Mouse (Mus musculus) induced T-regulatory cell, adult 2 months (primary cell): Measurements from ENCODE around the gene Dedd.
"Not testable (repeated sequence)": the region's sequence is repeated elsewhere in the genome, so short reads cannot be mapped to it uniquely, and the experiment has no call there.

Experiments
- DNase-seq: peaks from one replicate; pipeline ENCODE4 v3.0.0-alpha.2; 2012; ENCODE audit warnings: low read depth

Gene Dedd

DNA sequence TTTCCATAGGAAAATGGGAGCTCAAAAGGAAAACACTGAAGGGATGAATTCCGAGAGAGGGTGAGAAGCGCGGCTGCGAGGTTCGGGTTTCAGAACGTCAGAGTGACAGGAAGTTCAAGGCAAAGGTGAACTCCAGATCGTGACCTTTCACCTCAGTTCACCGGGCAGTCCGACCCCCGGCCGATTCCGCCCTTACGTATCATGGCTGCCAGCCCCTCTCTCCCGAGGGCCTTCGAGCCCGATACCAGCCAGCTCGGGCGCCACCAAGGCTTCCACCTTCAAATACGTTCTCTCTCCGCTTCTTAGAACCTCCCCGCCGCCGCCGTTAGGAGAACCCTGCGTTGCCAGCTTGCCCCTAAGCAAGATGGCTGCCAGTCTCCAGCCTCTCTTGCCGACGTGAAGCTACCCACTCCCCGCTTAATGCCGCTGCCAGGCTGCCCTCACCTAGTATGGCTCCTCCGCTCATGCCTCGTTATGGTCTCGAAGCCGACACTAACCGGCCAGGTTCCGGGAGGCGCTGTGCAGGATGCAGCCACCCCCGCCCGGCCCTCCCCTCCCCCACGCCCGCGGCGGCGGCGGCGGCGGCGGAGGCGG, at the start of gene Dedd:
Gene Dedd, plus strand, starts transcription at position 307 of the 594 bp plus-strand sequence.
- DNase-seq: peak; percentile 95

GRCm38 (mm10) chr1:171279721-171280120, 49.2 kb upstream of the Dedd start:
- DNase-seq: no peak

DNA sequence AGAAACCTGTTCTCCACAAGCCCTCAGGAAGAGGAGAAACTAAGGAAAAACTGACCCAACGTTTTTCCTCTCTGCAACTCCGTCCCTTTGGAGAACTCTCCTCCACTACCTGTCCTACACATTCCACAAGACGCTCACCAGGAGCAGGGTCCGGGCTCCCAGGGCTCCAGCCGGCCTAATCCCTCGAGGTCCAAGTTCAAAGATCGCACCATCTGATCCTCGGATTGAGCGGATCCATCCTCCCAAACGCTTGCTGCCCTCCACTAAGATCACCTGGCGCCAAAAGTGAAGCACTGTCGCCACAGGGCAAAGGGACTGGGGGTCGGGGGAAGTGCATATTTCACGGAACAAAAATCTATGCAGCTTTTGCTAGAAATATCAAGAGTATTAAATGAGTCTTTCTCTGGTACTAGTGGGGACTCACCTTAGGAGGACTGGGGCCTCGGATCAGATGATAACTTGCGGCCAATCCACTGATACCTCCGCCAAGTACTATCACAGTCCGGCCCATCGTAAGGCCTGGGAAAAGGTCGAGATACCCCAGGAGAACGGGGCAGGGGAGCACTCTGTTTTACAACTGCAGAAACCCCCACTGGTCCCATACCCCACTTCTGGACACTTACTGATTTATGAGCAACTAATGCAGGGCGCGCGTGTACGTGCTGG, 48.6 kb upstream of the Dedd start:
- DNase-seq: no peak

- DNase-seq: peak; percentile 97
These were observed 47.9 kb upstream of the Dedd start, which contains the start of gene Ppox for GRCm38 (mm10) chr1:171280916-171281527. Ppox (minus strand) TSS chr1:171281186.

DNA sequence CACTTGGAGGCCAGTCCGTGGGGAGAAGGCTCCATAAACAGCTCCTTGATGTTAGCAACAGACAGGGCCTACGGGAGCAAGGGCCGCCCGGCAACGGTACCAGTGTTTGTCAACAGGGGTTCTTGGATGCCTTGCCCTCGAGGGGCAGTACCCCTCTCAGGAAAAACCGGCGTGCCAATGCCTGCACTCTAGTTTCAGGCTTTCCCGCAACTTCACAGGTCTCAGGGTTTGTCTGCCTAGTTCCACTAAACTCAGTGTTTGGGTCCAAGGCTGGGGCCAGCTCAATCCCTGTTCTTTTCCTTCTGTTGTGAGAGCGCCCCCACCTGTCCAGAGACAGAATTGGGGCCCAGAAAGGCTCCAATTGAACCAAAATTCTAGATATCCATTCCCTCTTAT, 47.4 kb upstream of the Dedd start:
- DNase-seq: peak; percentile 90

DNA sequence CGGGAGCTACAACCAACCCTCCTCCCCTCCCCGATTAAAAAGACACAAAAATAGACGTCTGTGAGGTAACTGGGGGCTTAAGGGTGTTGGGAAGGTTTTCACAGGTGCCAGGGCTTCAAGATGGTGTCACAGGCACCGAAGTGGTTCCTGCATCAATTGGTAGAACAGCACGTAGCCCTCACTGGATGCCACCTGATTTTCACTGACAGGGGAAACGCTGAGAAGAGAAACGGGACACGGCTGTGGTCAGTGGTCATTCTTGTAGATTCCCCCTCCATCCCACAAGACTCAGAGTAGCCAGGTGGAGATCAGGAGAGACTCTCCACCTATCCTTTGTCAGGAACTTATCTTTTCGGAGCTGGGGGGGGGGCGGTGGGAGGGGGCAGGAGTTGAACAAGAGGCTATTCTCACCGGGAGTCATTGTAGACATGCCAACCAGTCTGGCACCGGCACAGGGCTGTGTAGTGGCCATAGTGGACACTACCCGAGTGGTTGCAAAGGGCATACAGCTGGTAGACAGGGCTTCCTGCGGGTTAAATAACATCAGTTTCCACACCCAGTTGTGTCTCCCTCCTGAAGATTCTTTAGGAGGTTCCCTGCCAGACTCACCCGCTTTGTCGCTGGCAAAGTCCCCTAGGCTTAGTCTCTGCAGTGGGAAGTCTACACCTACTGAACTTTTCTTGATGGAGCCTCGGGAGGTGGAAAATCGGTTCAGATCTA, 46.7 kb upstream of the Dedd start:
- DNase-seq: no peak

GRCm38 (mm10) chr1:171283188-171284160, 45.5 kb upstream of the Dedd start:
- DNase-seq: no peak

GRCm38 (mm10) chr1:171284491-171284890, 44.5 kb upstream of the Dedd start:
- no peak for DNase-seq

- no peak for DNase-seq
These were observed 43.7 kb upstream of the Dedd start for GRCm38 (mm10) chr1:171285096-171285892.

DNA sequence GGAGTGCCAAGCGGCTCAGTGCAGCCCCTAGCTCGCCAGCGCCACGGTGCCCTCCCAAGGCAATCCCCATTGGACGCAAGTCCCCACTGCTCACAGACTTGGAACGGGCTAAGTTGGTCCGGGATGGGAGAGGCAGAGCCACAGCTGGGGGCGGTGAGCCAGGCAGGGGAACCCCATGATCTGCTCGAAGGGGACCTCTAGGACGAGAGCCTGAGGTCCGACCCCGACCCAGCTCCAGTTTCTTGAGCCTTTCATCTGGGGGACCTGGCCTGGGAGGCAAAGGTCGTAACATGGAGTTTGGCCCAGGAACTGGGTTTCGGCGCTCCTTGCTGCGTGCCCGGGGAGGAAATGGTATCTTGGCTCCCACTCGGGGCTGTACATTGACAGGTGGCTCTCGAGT, 42.4 kb upstream of the Dedd start:
- DNase-seq: no peak

DNA sequence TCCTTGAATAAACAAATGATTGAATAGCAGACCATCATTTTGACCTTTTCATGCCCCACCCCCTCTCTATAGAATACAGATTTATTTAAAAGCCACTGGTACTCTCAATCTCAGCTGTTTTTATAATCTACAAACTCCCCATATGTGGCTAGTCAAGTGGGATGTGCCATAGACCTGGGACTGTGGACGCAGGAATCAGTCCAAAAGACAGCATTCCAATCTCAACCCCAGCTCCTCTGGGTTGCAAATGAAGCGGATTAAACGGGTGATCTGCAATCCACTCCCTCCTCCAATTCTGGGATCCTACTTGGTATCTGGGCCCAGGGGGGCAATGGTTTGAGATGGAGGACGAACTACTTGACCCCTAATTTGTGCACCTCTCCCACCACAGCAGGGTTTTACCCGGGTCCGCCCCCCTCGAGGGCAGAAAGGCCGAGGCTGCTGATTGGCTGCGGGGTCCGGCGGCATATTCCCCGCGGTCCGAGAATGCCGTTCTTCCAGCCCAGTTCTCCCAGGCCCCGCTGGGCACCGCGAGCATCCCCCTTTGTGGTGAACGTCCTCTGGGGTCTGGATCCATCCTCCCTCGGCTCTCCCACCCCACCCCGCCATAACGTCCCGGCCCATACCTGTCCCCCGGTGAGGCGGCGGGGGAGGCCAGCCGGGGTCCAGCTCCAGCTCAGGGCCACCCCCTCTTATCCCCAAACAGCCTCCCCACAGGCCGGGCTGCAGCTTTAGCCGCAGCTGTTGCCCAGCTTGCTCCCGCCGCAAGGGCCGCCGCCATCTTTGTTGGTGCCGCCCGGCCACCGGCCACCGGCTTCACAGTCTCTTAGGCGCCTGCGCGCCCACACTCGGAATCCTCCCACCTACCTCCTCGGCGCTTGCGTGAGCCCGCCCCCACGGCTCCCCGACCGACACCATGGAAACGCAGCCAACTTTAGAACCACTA, 41.5 kb upstream of the Dedd start, which contains the start of gene Usp21:
Gene Usp21, minus strand, starts transcription at position 856 of the 946 bp plus-strand sequence.
- peak; percentile 94 for DNase-seq

- DNase-seq: no peak
These were observed 40.6 kb upstream of the Dedd start for GRCm38 (mm10) chr1:171288328-171288727.

DNA sequence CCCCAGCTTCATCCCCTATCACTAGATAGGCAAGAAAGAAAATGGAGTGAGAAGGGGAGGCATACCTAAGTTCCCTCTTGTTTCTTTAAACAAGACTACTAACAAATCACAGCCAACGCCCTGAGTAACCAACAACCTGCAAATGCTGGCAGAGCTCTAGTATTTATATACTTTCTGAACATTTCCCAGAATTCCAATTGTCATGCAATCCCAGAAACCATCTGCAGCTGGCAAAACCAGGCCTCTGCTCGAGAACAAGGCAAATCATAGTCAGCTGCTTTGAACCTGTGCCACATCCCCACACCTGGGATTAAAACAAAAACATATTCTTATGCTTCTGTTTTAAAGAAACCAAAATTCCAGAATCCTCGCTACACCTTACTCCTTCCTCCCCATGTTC, 35.6 kb upstream of the Dedd start:
- no peak for DNase-seq

DNA sequence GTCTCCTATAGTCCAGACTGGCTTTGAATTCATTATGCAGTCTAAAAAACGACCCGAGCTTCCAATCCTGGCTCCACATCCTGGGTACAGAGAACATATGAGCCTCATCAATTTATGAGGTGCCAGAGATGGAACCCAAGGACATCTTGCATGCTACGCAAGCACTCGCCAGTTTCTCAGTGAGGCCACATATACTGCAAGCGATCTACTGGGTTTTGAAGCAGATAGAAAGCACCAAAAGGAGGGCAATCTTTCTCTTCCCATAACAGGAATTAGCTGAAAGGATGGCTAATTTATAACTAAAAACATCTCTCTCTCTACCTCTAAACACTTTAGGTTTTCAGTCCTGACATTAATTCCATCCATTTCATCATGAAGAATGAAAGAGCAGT, 35.0 kb upstream of the Dedd start:
- no peak for DNase-seq

GRCm38 (mm10) chr1:171294298-171295062, 34.5 kb upstream of the Dedd start, which contains the start of gene Ufc1:
Ufc1 (minus strand) TSS chr1:171295024.
- DNase-seq: peak; percentile 93

- DNase-seq: no peak
These were observed 33.9 kb upstream of the Dedd start for GRCm38 (mm10) chr1:171295063-171295402.

- DNase-seq: no peak
These were observed 30.7 kb upstream of the Dedd start for GRCm38 (mm10) chr1:171298226-171298625.

- DNase-seq: not testable (repeated sequence)
These were observed 22.8 kb upstream of the Dedd start for GRCm38 (mm10) chr1:171306157-171306556.

GRCm38 (mm10) chr1:171309321-171309720, 19.6 kb upstream of the Dedd start:
- DNase-seq: no peak
